Mouse (Mus musculus): ENCODE data around the gene Zfp382. TPM values are rescaled to one million over a fixed set of nuclear protein-coding genes. Genes with fewer than 3 reads are reported as not detected.

Gene Zfp382
- polyA plus RNA-seq, 1 experiment = 0.92 TPM

- Histone ChIP-seq H3K27ac (ENCODE audit: insufficient read depth, low read length) (no peak overlapping the region), H3K27me3 (ENCODE audit: control insufficient read depth, insufficient read depth, low read length) (no peaks in the 10 kb centered on the region), H3K4me1 (ENCODE audit: control insufficient read depth, insufficient read depth, insufficient read length) (peaks cover 2% of the 10 kb centered on the region; the same call in 1 of the 2 replicates), H3K4me3 (ENCODE audit: extremely low read depth, insufficient read depth, insufficient read length) (peak overlapping the region; percentile 40), H3K36me3 (ENCODE audit: control insufficient read depth, insufficient read depth, low read length) (no peaks in the 10 kb centered on the region)
- TF ChIP-seq CTCF (IDR thresholded peaks at IDR 0.05; ENCODE audit: extremely low read depth, insufficient read depth, insufficient read length, insufficient replicate concordance) (no peak), POLR2A (IDR thresholded peaks at IDR 0.05; ENCODE audit: low read depth, low read length) (no peak)
- WGBS = 5% methylated on average over 9 of the region's 9 CpGs
- no peak for DNase-seq (ENCODE audit: low read depth in 1 of 2, low spot score in 2 of 2)
Measured at GRCm38 (mm10) chr7:30090970-30091585, 30.7 kb upstream of the Zfp382 start.

GRCm38 (mm10) chr7:30092666-30093065, 29.1 kb upstream of the Zfp382 start:
- no peak for TF ChIP-seq CTCF (IDR thresholded peaks at IDR 0.05; ENCODE audit: extremely low read depth, insufficient read depth, insufficient read length, insufficient replicate concordance)
- TF ChIP-seq POLR2A (IDR thresholded peaks at IDR 0.05; ENCODE audit: low read depth, low read length) = no peak
- no peak overlapping the region for H3K27ac ChIP-seq (ENCODE audit: insufficient read depth, low read length)
- no peak for DNase-seq (ENCODE audit: low read depth in 1 of 2, low spot score in 2 of 2)
- H3K27me3 ChIP-seq (ENCODE audit: control insufficient read depth, insufficient read depth, low read length) = no peaks in the 10 kb centered on the region
- H3K36me3 ChIP-seq (ENCODE audit: control insufficient read depth, insufficient read depth, low read length) = no peaks in the 10 kb centered on the region
- H3K4me1 ChIP-seq (ENCODE audit: control insufficient read depth, insufficient read depth, insufficient read length) = peaks cover 5% of the 10 kb centered on the region; the same call in 1 of the 2 replicates
- WGBS = 87% methylated on average over 9 of the region's 9 CpGs
- H3K4me3 ChIP-seq (ENCODE audit: extremely low read depth, insufficient read depth, insufficient read length) = no peak overlapping the region

- 86% methylated on average over 6 of the region's 6 CpGs for WGBS
Measured at GRCm38 (mm10) chr7:30093918-30094415, 27.8 kb upstream of the Zfp382 start.

GRCm38 (mm10) chr7:30094646-30095429, 26.9 kb upstream of the Zfp382 start, which contains the start of gene Zfp260:
Gene Zfp260 (plus strand): TSS chr7:30094777.
- DNase-seq (ENCODE audit: low read depth in 1 of 2, low spot score in 2 of 2) = peak; percentile 78 to 83
- peak within 1 kb of the TSS; percentile 90 for H3K27ac ChIP-seq (ENCODE audit: insufficient read depth, low read length)
- H3K36me3 ChIP-seq (ENCODE audit: control insufficient read depth, insufficient read depth, low read length) = no peaks in the 10 kb centered on the region
- H3K4me3 ChIP-seq (ENCODE audit: extremely low read depth, insufficient read depth, insufficient read length) = peak within 1 kb of the TSS; percentile 96
- H3K4me1 ChIP-seq (ENCODE audit: control insufficient read depth, insufficient read depth, insufficient read length) = peaks cover 3% of the 10 kb centered on the region; the same call in 1 of the 2 replicates
- TF ChIP-seq POLR2A (IDR thresholded peaks at IDR 0.05; ENCODE audit: low read depth, low read length) = peak; percentile 52
- TF ChIP-seq CTCF (IDR thresholded peaks at IDR 0.05; ENCODE audit: extremely low read depth, insufficient read depth, insufficient read length, insufficient replicate concordance) = no peak
- WGBS = under 1% methylated on average over 26 of the region's 26 CpGs
- no peaks in the 10 kb centered on the region for H3K27me3 ChIP-seq (ENCODE audit: control insufficient read depth, insufficient read depth, low read length)

More at GRCm38 (mm10) chr7:30093918-30094415, 27.8 kb upstream of the Zfp382 start:
- DNase-seq (ENCODE audit: low read depth in 1 of 2, low spot score in 2 of 2) = no peak
- H3K4me3 ChIP-seq (ENCODE audit: extremely low read depth, insufficient read depth, insufficient read length) = no peak overlapping the region
- H3K27me3 ChIP-seq (ENCODE audit: control insufficient read depth, insufficient read depth, low read length) = no peaks in the 10 kb centered on the region
- TF ChIP-seq POLR2A (IDR thresholded peaks at IDR 0.05; ENCODE audit: low read depth, low read length) (no peak), CTCF (IDR thresholded peaks at IDR 0.05; ENCODE audit: extremely low read depth, insufficient read depth, insufficient read length, insufficient replicate concordance) (no peak)
- peaks cover 5% of the 10 kb centered on the region; the same call in 1 of the 2 replicates for H3K4me1 ChIP-seq (ENCODE audit: control insufficient read depth, insufficient read depth, insufficient read length)
- H3K36me3 ChIP-seq (ENCODE audit: control insufficient read depth, insufficient read depth, low read length) = no peaks in the 10 kb centered on the region
- H3K27ac ChIP-seq (ENCODE audit: insufficient read depth, low read length) = no peak overlapping the region

- H3K27ac ChIP-seq (ENCODE audit: insufficient read depth, low read length) = no peak overlapping the region
- WGBS = 8% methylated on average over 5 of the region's 5 CpGs
- no peak for DNase-seq (ENCODE audit: low read depth in 1 of 2, low spot score in 2 of 2)
- H3K4me1 ChIP-seq (ENCODE audit: control insufficient read depth, insufficient read depth, insufficient read length) = peaks cover 3% of the 10 kb centered on the region; the same call in 1 of the 2 replicates
- 0 out of 2 replicates have a peak, but pooled peaks cover 1% of the 10 kb centered on the region for H3K36me3 ChIP-seq (ENCODE audit: control insufficient read depth, insufficient read depth, low read length)
- H3K27me3 ChIP-seq (ENCODE audit: control insufficient read depth, insufficient read depth, low read length) = no peaks in the 10 kb centered on the region
- TF ChIP-seq POLR2A (IDR thresholded peaks at IDR 0.05; ENCODE audit: low read depth, low read length) (no peak), CTCF (IDR thresholded peaks at IDR 0.05; ENCODE audit: extremely low read depth, insufficient read depth, insufficient read length, insufficient replicate concordance) (no peak)
- H3K4me3 ChIP-seq (ENCODE audit: extremely low read depth, insufficient read depth, insufficient read length) = peak overlapping the region; percentile 96; the same call in 1 of the 2 replicates
Measured at GRCm38 (mm10) chr7:30095551-30096125, 26.1 kb upstream of the Zfp382 start.

- peaks cover 17% of the 10 kb centered on the region for H3K36me3 ChIP-seq (ENCODE audit: control insufficient read depth, insufficient read depth, low read length)
- peak overlapping the region; percentile 41 for H3K27ac ChIP-seq (ENCODE audit: insufficient read depth, low read length)
- no peak for TF ChIP-seq POLR2A (IDR thresholded peaks at IDR 0.05; ENCODE audit: low read depth, low read length)
- TF ChIP-seq CTCF (IDR thresholded peaks at IDR 0.05; ENCODE audit: extremely low read depth, insufficient read depth, insufficient read length, insufficient replicate concordance) = no peak
- H3K27me3 ChIP-seq (ENCODE audit: control insufficient read depth, insufficient read depth, low read length) = no peaks in the 10 kb centered on the region
- WGBS = 74% methylated on average over 13 of the region's 13 CpGs
- DNase-seq (ENCODE audit: low read depth in 1 of 2, low spot score in 2 of 2) = peak; percentile 50 to 51
- peak overlapping the region; percentile 35; the same call in 1 of the 2 replicates for H3K4me3 ChIP-seq (ENCODE audit: extremely low read depth, insufficient read depth, insufficient read length)
- H3K4me1 ChIP-seq (ENCODE audit: control insufficient read depth, insufficient read depth, insufficient read length) = peaks cover 3% of the 10 kb centered on the region; the same call in 1 of the 2 replicates
Measured at GRCm38 (mm10) chr7:30099297-30099696, 22.4 kb upstream of the Zfp382 start.

Data from spleen, adult 2 months (tissue).